Mouse (Mus musculus): ENCODE results near the gene Vps53. TPM values are rescaled to one million over a fixed set of nuclear protein-coding genes. Genes with fewer than 3 reads are reported as not detected.

The Vps53 gene
- polyA plus RNA-seq, 1 experiment from 2014 or later = 51.8 TPM

Other genes starting within 250 kb of the Vps53 start
- 1.5 and 2.2 TPM in 2 replicates for gene Rph3al, start 241.2 kb downstream of the Vps53 start, polyA plus RNA-seq (2014; fragmentation: Nextera tagmentation; extraction: Ambion mirVana)
- 3.1 and 3.6 TPM in 2 replicates for gene 1700016K19Rik, start 179.7 kb downstream of the Vps53 start, polyA plus RNA-seq (2014; fragmentation: Nextera tagmentation; extraction: Ambion mirVana)
- 12.9 and 14.6 TPM in 2 replicates for gene Rflnb, start 151.9 kb downstream of the Vps53 start, polyA plus RNA-seq (2014; fragmentation: Nextera tagmentation; extraction: Ambion mirVana)
- 31.9 and 33.2 TPM in 2 replicates for gene Fam57a, start within 50 bp of the Vps53 start, polyA plus RNA-seq (2014; fragmentation: Nextera tagmentation; extraction: Ambion mirVana)
- 0.66 TPM in 1 of 2 replicates, not detected in the other for gene Dbil5, start 38.0 kb upstream of the Vps53 start, polyA plus RNA-seq (2014; fragmentation: Nextera tagmentation; extraction: Ambion mirVana)
- 31.4 and 36.8 TPM in 2 replicates for gene Gemin4, start 38.0 kb upstream of the Vps53 start, polyA plus RNA-seq (2014; fragmentation: Nextera tagmentation; extraction: Ambion mirVana)
- gene Mrm3, start 64.1 kb upstream of the Vps53 start, polyA plus RNA-seq (2014; fragmentation: Nextera tagmentation; extraction: Ambion mirVana) = 21.9 and 22.4 TPM in 2 replicates
- 132 and 140 TPM in 2 replicates for gene Glod4, start 64.1 kb upstream of the Vps53 start, polyA plus RNA-seq (2014; fragmentation: Nextera tagmentation; extraction: Ambion mirVana)
- 40.0 and 45.2 TPM in 2 replicates for gene Nxn, start 219.5 kb upstream of the Vps53 start, polyA plus RNA-seq (2014; fragmentation: Nextera tagmentation; extraction: Ambion mirVana)
- 113 and 116 TPM in 2 replicates for gene Timm22, start 227.3 kb upstream of the Vps53 start, polyA plus RNA-seq (2014; fragmentation: Nextera tagmentation; extraction: Ambion mirVana)